Mouse (Mus musculus) thymus, postnatal 0 days (tissue): ENCODE data around the gene Med8. TPM values are rescaled to one million over a fixed set of nuclear protein-coding genes. Genes with fewer than 3 reads are reported as not detected.

Source experiments
- polyA plus RNA-seq: library from polyadenylated mRNA; unstranded; fragments of >200 nt; fragmentation: Nextera tagmentation; extraction: Ambion mirVana; gene quantifications from 2 replicates; pipeline ENCODE4 v1.2.1, GENCODE M21; 2015

Med8 gene
- polyA plus RNA-seq, 1 experiment from 2014 or later = 109 TPM

Other genes with a start within 250 kb of the Med8 start
- 29.8 and 34.0 TPM in 2 replicates for gene Kdm4a, start 229.3 kb upstream of the Med8 start, polyA plus RNA-seq
- gene Ptprf, start 117.9 kb upstream of the Med8 start, polyA plus RNA-seq = 32.2 and 33.7 TPM in 2 replicates
- gene Szt2, start 64 bp upstream of the Med8 start, polyA plus RNA-seq = 5.4 and 8.4 TPM in 2 replicates
- 47.4 and 50.9 TPM in 2 replicates for gene Elovl1, start 18.8 kb downstream of the Med8 start, polyA plus RNA-seq
- 241 and 247 TPM in 2 replicates for gene Cdc20, start 28.0 kb downstream of the Med8 start, polyA plus RNA-seq
- gene Mpl, start 48.2 kb downstream of the Med8 start, polyA plus RNA-seq = 0.33 and 0.39 TPM in 2 replicates
- gene Tie1, start 80.7 kb downstream of the Med8 start, polyA plus RNA-seq = 6.2 and 8.2 TPM in 2 replicates
- 3.0 TPM in 2 replicates for gene 2610528J11Rik, start 117.7 kb downstream of the Med8 start, polyA plus RNA-seq
- gene Tmem125, start 134.7 kb downstream of the Med8 start, polyA plus RNA-seq = 0.60 and 1.1 TPM in 2 replicates
- gene Cfap57, start 211.4 kb downstream of the Med8 start, polyA plus RNA-seq = 0.14 and 0.15 TPM in 2 replicates
- 209 and 229 TPM in 2 replicates for gene Ebna1bp2, start 211.5 kb downstream of the Med8 start, polyA plus RNA-seq
- gene Olfr62, start 249.6 kb downstream of the Med8 start, polyA plus RNA-seq = not detected in 2 replicates